Mouse (Mus musculus) hindbrain, embryonic 12.5 days (tissue): Measurements from ENCODE around the gene Mrps31. TPM values are rescaled to one million over a fixed set of nuclear protein-coding genes. Genes with fewer than 3 reads are reported as not detected.

Experiments used
- ATAC-seq: fragments of 200-750 bp; cut with Nextera tagmentation; 2 replicates; pipeline ENCODE4 v1.8.0; 2017; ENCODE audit warnings: moderate TSS enrichment; ENCODE audit not compliant: low FRiP score
- H3K27ac ChIP-seq: fragments of 300-500 bp; sonication (generic); 2 replicates; pipeline ENCODE4 v1.5.1; 2016; ENCODE audit warnings: mild to moderate bottlenecking
- H3K27me3 ChIP-seq: fragments of 300-500 bp; sonication (generic); 2 replicates; pipeline ENCODE4 v1.6.1; 2016; ENCODE audit warnings: mild to moderate bottlenecking
- H3K36me3 ChIP-seq: fragments of 300-500 bp; sonication (generic); 2 replicates; pipeline ENCODE4 v1.6.1; 2016; ENCODE audit warnings: mild to moderate bottlenecking
- H3K4me1 ChIP-seq: fragments of 300-500 bp; sonication (generic); 2 replicates; pipeline ENCODE4 v1.6.1; 2016
- H3K4me2 ChIP-seq: fragments of 300-500 bp; sonication (generic); replicated peaks from 2 replicates; pipeline ENCODE4 v1.6.1; 2016; ENCODE audit warnings: mild to moderate bottlenecking
- H3K4me3 ChIP-seq: fragments of 300-500 bp; sonication (generic); 2 replicates; pipeline ENCODE4 v1.5.1; 2016; ENCODE audit warnings: mild to moderate bottlenecking
- H3K9ac ChIP-seq: fragments of 300-500 bp; sonication (generic); 2 replicates; pipeline ENCODE4 v1.6.1; 2016; ENCODE audit warnings: mild to moderate bottlenecking, moderate library complexity
- H3K9me3 ChIP-seq: fragments of 300-500 bp; sonication (generic); replicated peaks from 2 replicates; pipeline ENCODE4 v1.6.1; 2016; ENCODE audit warnings: mild to moderate bottlenecking
- WGBS: fragments of 180-500 bp; shearing (Covaris S2); methylation state at CpG from one replicate; pipeline ENCODE4 v1.1.7; 2016; 5-methylcytosine and 5-hydroxymethylcytosine counted together
- polyA plus RNA-seq: library from polyadenylated mRNA; unstranded; fragments of >200 nt; fragmentation: Nextera tagmentation; extraction: Ambion mirVana; gene quantifications from 2 replicates; pipeline ENCODE4 v1.2.1, GENCODE M21; 2016

The Mrps31 gene
- polyA plus RNA-seq, 1 experiment from 2014 or later: 38.2 TPM

DNA sequence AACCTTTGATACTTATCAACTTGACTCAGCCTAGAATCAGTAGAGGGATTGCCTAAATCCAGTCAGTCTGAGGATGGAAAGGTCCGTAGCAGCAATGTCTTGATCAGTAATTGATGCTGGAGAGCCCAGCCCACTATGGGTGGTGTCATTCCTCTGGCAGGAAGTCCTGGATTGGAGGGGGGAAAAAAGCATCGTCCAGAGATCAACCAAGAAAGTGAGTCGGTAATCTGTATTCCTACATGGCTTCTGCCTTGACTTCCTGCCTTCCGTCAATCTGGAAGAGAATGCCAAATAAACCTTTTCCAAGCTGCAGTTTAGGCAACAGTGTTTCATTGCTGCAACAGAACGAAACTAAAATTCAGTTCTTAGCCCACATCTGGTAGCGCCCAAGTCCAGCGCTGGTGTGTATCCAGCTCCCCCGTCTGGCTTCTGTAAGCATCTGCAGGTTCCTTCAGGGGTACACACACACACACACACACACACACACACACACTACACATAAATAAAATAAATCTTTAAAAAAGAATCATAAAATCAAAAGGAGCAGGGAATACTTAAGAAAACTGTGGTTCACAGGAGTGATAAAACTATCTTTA, 11.8 kb upstream of the Mrps31 start:
- Histone ChIP-seq H3K27me3 (no peaks in the 10 kb centered on the region), H3K4me3 (peak overlapping the region; percentile 64)

GRCm38 (mm10) chr8:22400593-22400992, 10.6 kb upstream of the Mrps31 start:
- H3K27ac ChIP-seq: no peak overlapping the region
- H3K4me2 ChIP-seq: no peak overlapping the region
- no peaks in the 10 kb centered on the region for H3K36me3 ChIP-seq
- no peak overlapping the region for H3K4me3 ChIP-seq
- H3K27me3 ChIP-seq: no peaks in the 10 kb centered on the region
- no peak overlapping the region for H3K9ac ChIP-seq
- 87% methylated on average over 4 of the region's 4 CpGs for WGBS
- no peaks in the 10 kb centered on the region for H3K9me3 ChIP-seq
- 0 out of 2 replicates have a peak, but pooled peaks cover 3% of the 10 kb centered on the region for H3K4me1 ChIP-seq
- no peak for ATAC-seq

More for the DNA sequence above, 11.8 kb upstream of the Mrps31 start:
- 89% methylated on average over 8 of the region's 8 CpGs for WGBS
- Histone ChIP-seq H3K4me1 (0 out of 2 replicates have a peak, but pooled peaks cover 3% of the 10 kb centered on the region), H3K4me2 (peak overlapping the region; percentile 61), H3K9ac (peak overlapping the region; percentile 67), H3K27ac (peak overlapping the region; percentile 56), H3K36me3 (no peaks in the 10 kb centered on the region), H3K9me3 (no peaks in the 10 kb centered on the region)
- ATAC-seq: no peak

GRCm38 (mm10) chr8:22403235-22403634, 7.9 kb upstream of the Mrps31 start:
- no peak for ATAC-seq
- 93% methylated on average over 2 of the region's 2 CpGs for WGBS
- Histone ChIP-seq H3K4me3 (no peak overlapping the region), H3K36me3 (no peaks in the 10 kb centered on the region), H3K4me1 (0 out of 2 replicates have a peak, but pooled peaks cover 3% of the 10 kb centered on the region), H3K9me3 (no peaks in the 10 kb centered on the region), H3K9ac (no peak overlapping the region), H3K4me2 (no peak overlapping the region), H3K27ac (no peak overlapping the region), H3K27me3 (no peaks in the 10 kb centered on the region)

DNA sequence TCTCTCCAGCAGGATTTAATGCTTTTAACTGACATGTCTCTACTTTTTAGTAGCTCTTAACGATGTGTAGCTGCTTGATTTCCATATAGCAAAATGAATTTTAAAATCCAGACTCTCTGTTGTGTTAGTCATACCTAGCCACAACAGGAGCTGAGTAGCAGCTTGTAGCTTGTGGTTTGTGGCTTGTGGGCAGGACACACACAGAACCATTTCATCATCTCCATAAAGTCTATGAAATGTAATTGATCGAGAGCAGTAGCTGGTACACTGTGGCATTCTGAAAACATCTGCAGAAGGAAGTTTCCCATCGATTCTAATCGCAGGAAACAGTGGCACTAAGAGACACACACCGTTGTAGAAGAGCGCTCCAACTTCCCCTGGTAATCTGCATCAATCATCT, 5.4 kb upstream of the Mrps31 start:
- whole genome bisulfite sequencing: 78% methylated on average over 6 of the region's 6 CpGs

GRCm38 (mm10) chr8:22410688-22411281, 376 bp upstream of the Mrps31 start:
- Histone ChIP-seq H3K9me3 (no peaks in the 10 kb centered on the region), H3K9ac (peak overlapping the region; percentile 69), H3K4me2 (peak overlapping the region; percentile 77), H3K4me1 (peaks cover 7% of the 10 kb centered on the region), H3K4me3 (peak overlapping the region; percentile 72), H3K36me3 (peaks cover 3% of the 10 kb centered on the region; the same call in 1 of the 2 replicates), H3K27ac (no peak overlapping the region; the same call in 1 of the 2 replicates), H3K27me3 (no peaks in the 10 kb centered on the region)
- peak; percentile 78; the same call in 1 of the 2 replicates for ATAC-seq
- WGBS: 17% methylated on average over 16 of the region's 16 CpGs

More for the DNA sequence above, 5.4 kb upstream of the Mrps31 start:
- Histone ChIP-seq H3K27me3 (no peaks in the 10 kb centered on the region), H3K4me1 (no peaks in the 10 kb centered on the region), H3K36me3 (no peaks in the 10 kb centered on the region), H3K4me2 (no peak overlapping the region), H3K9me3 (no peaks in the 10 kb centered on the region), H3K9ac (no peak overlapping the region), H3K27ac (no peak overlapping the region), H3K4me3 (no peak overlapping the region)
- ATAC-seq: no peak

DNA sequence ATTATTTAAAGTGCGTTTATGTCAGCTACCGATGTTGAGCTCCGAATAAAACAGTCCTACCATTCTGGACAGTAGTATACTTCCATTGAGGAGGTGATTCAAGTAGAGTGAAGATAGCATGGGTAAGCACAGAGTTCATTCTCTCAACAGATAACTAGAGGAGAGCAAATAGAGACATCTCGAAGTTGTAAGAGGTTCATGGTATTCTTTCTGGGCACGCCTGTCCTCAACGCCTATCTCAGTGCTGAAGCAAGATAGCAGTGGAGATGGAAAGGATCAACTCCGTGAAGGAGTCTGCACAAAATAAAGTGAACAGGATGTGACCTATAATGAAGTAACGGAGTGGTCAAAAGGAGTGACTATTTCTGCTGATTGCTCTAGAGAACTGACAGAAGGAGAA, 810 bp downstream of the Mrps31 start:
- peak overlapping the region; percentile 72 for H3K4me3 ChIP-seq
- no peak for ATAC-seq
- H3K4me1 ChIP-seq: peaks cover 7% of the 10 kb centered on the region
- H3K27me3 ChIP-seq: no peaks in the 10 kb centered on the region
- H3K4me2 ChIP-seq: peak overlapping the region; percentile 77
- H3K9ac ChIP-seq: peak overlapping the region; percentile 69
- H3K9me3 ChIP-seq: no peaks in the 10 kb centered on the region
- peaks cover 13% of the 10 kb centered on the region for H3K36me3 ChIP-seq
- 23% methylated on average over 8 of the region's 8 CpGs for WGBS
- H3K27ac ChIP-seq: no peak overlapping the region

Other genes starting within 250 kb of the Mrps31 start
- 9.8 and 10.0 TPM in 2 replicates for gene Nek3, start 244.9 kb upstream of the Mrps31 start, polyA plus RNA-seq
- 37.0 and 39.8 TPM in 2 replicates for gene Ckap2, start 225.5 kb upstream of the Mrps31 start, polyA plus RNA-seq
- 39.4 and 39.9 TPM in 2 replicates for gene Vps36, start 218.6 kb upstream of the Mrps31 start, polyA plus RNA-seq
- gene Thsd1, start 184.0 kb upstream of the Mrps31 start, polyA plus RNA-seq: 9.2 and 12.1 TPM in 2 replicates
- gene Tpte, start 127.9 kb upstream of the Mrps31 start, polyA plus RNA-seq: not detected in 2 replicates
- gene Slc25a15, start 12.8 kb upstream of the Mrps31 start, polyA plus RNA-seq: 13.6 and 14.0 TPM in 2 replicates